Mouse (Mus musculus) cortical plate, adult 2 months (tissue): ENCODE data around the gene Cbx5.

Experiments used
- CTCF ChIP-seq: fragments of 200-500 bp; IDR thresholded peaks from 2 replicates; pipeline ENCODE4 v1.5.1; 2011; ENCODE audit warnings: mild to moderate bottlenecking, control low read depth, low read length; ENCODE audit not compliant: insufficient read depth; ENCODE audit errors: extremely low read depth
- POLR2A ChIP-seq: fragments of 200-500 bp; IDR thresholded peaks from 2 replicates; pipeline ENCODE4 v1.6.1; 2011; ENCODE audit warnings: mild to moderate bottlenecking, low read length, control low read depth; ENCODE audit not compliant: insufficient read depth; ENCODE audit errors: extremely low read depth

- TF ChIP-seq CTCF (no peak), POLR2A (no peak)
Observed at GRCm38 (mm10) chr15:103216052-103216451, 23.6 kb downstream of the Cbx5 start.
